7 mouse cellular contexts compared by ENCODE assay signal in the genomic region with DNA sequence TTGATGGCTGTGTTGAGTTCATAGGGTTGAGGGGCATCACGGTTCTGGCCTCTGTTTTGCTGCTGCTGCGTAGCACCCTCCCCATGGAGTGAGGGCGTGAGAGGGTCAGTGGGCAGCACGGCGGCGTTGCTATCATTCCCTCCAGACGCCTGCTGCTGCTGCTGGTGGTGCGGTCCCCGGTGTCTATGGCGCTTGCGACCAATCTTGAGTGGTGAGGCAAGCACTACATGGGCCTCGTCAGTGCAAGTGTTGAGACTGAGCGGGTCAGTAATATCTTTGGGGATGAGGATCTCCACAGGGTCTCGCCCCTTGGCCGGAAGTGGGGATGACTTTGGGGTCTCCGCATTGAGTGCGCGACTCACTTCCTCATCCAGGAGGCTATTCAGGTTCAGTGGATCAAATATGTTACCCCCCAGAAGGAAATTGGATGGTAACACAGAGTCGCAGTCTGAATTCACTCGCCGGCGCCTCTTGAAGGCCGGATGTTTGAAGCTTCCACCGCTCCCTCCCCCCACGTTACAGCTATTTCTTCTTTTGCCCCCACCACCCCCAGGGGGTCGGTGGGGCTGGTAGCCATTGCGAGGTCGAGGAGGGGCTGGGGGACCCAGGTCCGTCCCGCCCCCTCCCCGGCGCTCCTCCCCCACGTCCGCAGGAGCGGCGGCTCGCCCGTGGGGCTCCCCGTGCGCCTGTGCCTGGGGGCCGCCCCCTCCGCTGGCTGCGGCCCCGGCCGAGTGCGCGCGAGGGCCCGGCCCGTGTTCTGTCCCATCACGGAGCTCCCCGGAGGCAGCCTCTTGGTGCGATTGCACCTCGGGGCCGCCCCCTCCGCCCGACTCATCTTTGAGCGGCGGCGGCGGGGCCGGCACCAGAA. TPM values are rescaled to one million over a fixed set of nuclear protein-coding genes. Genes with fewer than 3 reads are reported as not detected.
DNase-seq lines count a peak whose midpoint lies in the region; ATAC-seq and TF ChIP-seq lines count a peak whose summit lies in the region.

No protein-coding gene starts in this region.

- H3K4me1 ChIP-seq in thymus, adult 2 months (replicated peaks; ENCODE audit: control insufficient read depth, insufficient read depth, low read length), result peaks cover 25% of the 10 kb centered on the region
- H3K4me1 ChIP-seq in forebrain, embryonic 16.5 days (replicated peaks; ENCODE audit: control insufficient read depth, insufficient read depth, low read length), result peaks cover 40% of the 10 kb centered on the region
- H3K4me1 ChIP-seq in intestine, embryonic 15.5 days (replicated peaks), result peaks cover 34% of the 10 kb centered on the region
- peaks cover 24% of the 10 kb centered on the region for H3K4me1 ChIP-seq in liver, postnatal 0 days (ENCODE audit: insufficient read depth)
- H3K4me1 ChIP-seq in neural tube, embryonic 15.5 days, result peaks cover 53% of the 10 kb centered on the region

- peak overlapping the region; percentile 84 for H3K27ac ChIP-seq in thymus, adult 2 months (ENCODE audit: control insufficient read depth, insufficient read depth, low read length)
- H3K27ac ChIP-seq in forebrain, embryonic 16.5 days (ENCODE audit: low read length), result peak overlapping the region; percentile 96
- peak overlapping the region; percentile 99 for H3K27ac ChIP-seq in intestine, embryonic 15.5 days
- peak overlapping the region; percentile 100 for H3K27ac ChIP-seq in liver, postnatal 0 days (ENCODE audit: low read depth)
- H3K27ac ChIP-seq in neural tube, embryonic 15.5 days (replicated peaks), result peak overlapping the region; percentile 99

- TF ChIP-seq POLR2A in thymus, adult 2 months (IDR thresholded peaks at IDR 0.05; ENCODE audit: control insufficient read depth, extremely low read depth, insufficient read depth, low read length, poor library complexity), result no peak

- TF ChIP-seq EP300 in liver, postnatal 0 days (IDR thresholded peaks at IDR 0.05; ENCODE audit: low read depth), result no peak

- WGBS in thymus, adult 2 months, result 3% methylated on average over 59 of the region's 62 CpGs
- 4% methylated on average over 56 of the region's 62 CpGs for WGBS in forebrain, embryonic 16.5 days
- 2% methylated on average over 50 of the region's 62 CpGs for WGBS in intestine, embryonic 15.5 days
- 2% methylated on average over 49 of the region's 62 CpGs for WGBS in liver, postnatal 0 days (ENCODE audit: insufficient replicate concordance)
- 2% methylated on average over 61 of the region's 62 CpGs for WGBS in neural tube, embryonic 15.5 days

- no peaks in the 10 kb centered on the region for H3K27me3 ChIP-seq in thymus, adult 2 months (ENCODE audit: control insufficient read depth, insufficient read depth, low read length)
- H3K27me3 ChIP-seq in forebrain, embryonic 16.5 days (replicated peaks; ENCODE audit: control insufficient read depth, insufficient read depth, low read length), result peaks cover 6% of the 10 kb centered on the region; the same call in 1 of the 2 replicates
- H3K27me3 ChIP-seq in intestine, embryonic 15.5 days (replicated peaks), result no peaks in the 10 kb centered on the region
- H3K27me3 ChIP-seq in liver, postnatal 0 days (ENCODE audit: insufficient read depth, low read length), result no peaks in the 10 kb centered on the region
- H3K27me3 ChIP-seq in neural tube, embryonic 15.5 days (replicated peaks), result no peaks in the 10 kb centered on the region

- peak overlapping the region; percentile 89 for H3K4me2 ChIP-seq in forebrain, embryonic 16.5 days (ENCODE audit: low read length)
- H3K4me2 ChIP-seq in intestine, embryonic 15.5 days (replicated peaks), result peak overlapping the region; percentile 83
- peak overlapping the region; percentile 83 for H3K4me2 ChIP-seq in liver, postnatal 0 days (ENCODE audit: low read depth, low read length)
- H3K4me2 ChIP-seq in neural tube, embryonic 15.5 days, result peak overlapping the region; percentile 92

- peak overlapping the region; percentile 64 for H3K4me3 ChIP-seq in thymus, adult 2 months (ENCODE audit: control insufficient read depth, insufficient read depth, low read length)
- peak overlapping the region; percentile 81 for H3K4me3 ChIP-seq in forebrain, embryonic 16.5 days (replicated peaks; ENCODE audit: low read length)
- H3K4me3 ChIP-seq in intestine, embryonic 15.5 days (replicated peaks), result peak overlapping the region; percentile 88
- peak overlapping the region; percentile 73 for H3K4me3 ChIP-seq in liver, postnatal 0 days (ENCODE audit: low read depth, low read length)
- peak overlapping the region; percentile 69 for H3K4me3 ChIP-seq in neural tube, embryonic 15.5 days (replicated peaks)

- H3K36me3 ChIP-seq in thymus, adult 2 months (ENCODE audit: control insufficient read depth, insufficient read depth, low read length), result peaks cover 15% of the 10 kb centered on the region
- H3K36me3 ChIP-seq in forebrain, embryonic 16.5 days (ENCODE audit: control insufficient read depth, insufficient read depth), result peaks cover 14% of the 10 kb centered on the region
- H3K36me3 ChIP-seq in intestine, embryonic 15.5 days, result peaks cover 20% of the 10 kb centered on the region
- peaks cover 41% of the 10 kb centered on the region for H3K36me3 ChIP-seq in liver, postnatal 0 days (replicated peaks; ENCODE audit: insufficient read depth, low read length)
- peaks cover 34% of the 10 kb centered on the region for H3K36me3 ChIP-seq in neural tube, embryonic 15.5 days

- peak; percentile 11 for ATAC-seq in forebrain, embryonic 16.5 days
- peak; percentile 21; the same call in 1 of the 2 replicates for ATAC-seq in intestine, embryonic 15.5 days
- ATAC-seq in liver, postnatal 0 days, result peak; percentile 7; the same call in 1 of the 2 replicates
- ATAC-seq in neural tube, embryonic 15.5 days (ENCODE audit: low FRiP score), result peak; percentile 12

- TF ChIP-seq CTCF in thymus, adult 2 months (IDR thresholded peaks at IDR 0.05; ENCODE audit: borderline replicate concordance, control insufficient read depth, extremely low read depth, insufficient read depth, low read length, poor library complexity), result no peak
- no peak for TF ChIP-seq CTCF in liver, postnatal 0 days (IDR thresholded peaks at IDR 0.05; ENCODE audit: low read depth)

- no peak for DNase-seq in thymus, adult 2 months
- no peak for DNase-seq in thymus, postnatal 25 days
- peak; percentile 59 for DNase-seq in adrenal gland, postnatal 25 days
- peak; percentile 47 for DNase-seq in liver, postnatal 0 days

- peak overlapping the region; percentile 91 for H3K9ac ChIP-seq in forebrain, embryonic 16.5 days (replicated peaks; ENCODE audit: low read depth, low read length)
- H3K9ac ChIP-seq in intestine, embryonic 15.5 days, result peak overlapping the region; percentile 95
- peak overlapping the region; percentile 83 for H3K9ac ChIP-seq in liver, postnatal 0 days (replicated peaks)
- H3K9ac ChIP-seq in neural tube, embryonic 15.5 days (replicated peaks), result peak overlapping the region; percentile 79

- H3K9me3 ChIP-seq in forebrain, embryonic 16.5 days (ENCODE audit: control insufficient read depth, low read length), result no peaks in the 10 kb centered on the region
- H3K9me3 ChIP-seq in intestine, embryonic 15.5 days, result no peaks in the 10 kb centered on the region
- no peaks in the 10 kb centered on the region for H3K9me3 ChIP-seq in liver, postnatal 0 days (ENCODE audit: low read length)
- no peaks in the 10 kb centered on the region for H3K9me3 ChIP-seq in neural tube, embryonic 15.5 days (replicated peaks)

RNA-seq across cellular contexts. Expression of a gene that starts 2.1 kb away (rescaled TPM):
- 81.9 and 87.5 TPM in 2 replicates for polyA plus RNA-seq in thymus, adult 2 months (2012; rRNA removed)
- 58.3 and 66.5 TPM in 2 replicates for total RNA-seq in adrenal gland, postnatal 25 days (2021)
- 10.2 and 11.9 TPM in 2 replicates for polyA plus RNA-seq in forebrain, embryonic 16.5 days (2015; fragmentation: Nextera tagmentation; extraction: Ambion mirVana)
- 8.9 and 9.2 TPM in 2 replicates for polyA plus RNA-seq in intestine, embryonic 15.5 days (2015; fragmentation: Nextera tagmentation; extraction: Ambion mirVana)
- 4.7 and 5.0 TPM in 2 replicates for polyA plus RNA-seq in liver, postnatal 0 days (2015; fragmentation: Nextera tagmentation; extraction: Ambion mirVana)
- 10.0 and 12.7 TPM in 2 replicates for polyA plus RNA-seq in neural tube, embryonic 15.5 days (2015; fragmentation: Nextera tagmentation; extraction: Ambion mirVana)

RNA-seq across cellular contexts. Expression of a gene that starts 2.2 kb away (rescaled TPM):
- polyA plus RNA-seq in thymus, adult 2 months (2012; rRNA removed), result 4.6 TPM in 2 replicates
- 3.6 and 5.2 TPM in 2 replicates for total RNA-seq in adrenal gland, postnatal 25 days (2021)
- polyA plus RNA-seq in forebrain, embryonic 16.5 days (2015; fragmentation: Nextera tagmentation; extraction: Ambion mirVana), result 11.1 and 11.2 TPM in 2 replicates
- polyA plus RNA-seq in intestine, embryonic 15.5 days (2015; fragmentation: Nextera tagmentation; extraction: Ambion mirVana), result 13.6 and 15.6 TPM in 2 replicates
- polyA plus RNA-seq in liver, postnatal 0 days (2015; fragmentation: Nextera tagmentation; extraction: Ambion mirVana), result 1.5 and 1.9 TPM in 2 replicates
- 14.9 and 17.0 TPM in 2 replicates for polyA plus RNA-seq in neural tube, embryonic 15.5 days (2015; fragmentation: Nextera tagmentation; extraction: Ambion mirVana)

RNA-seq across cellular contexts. Expression of a gene that starts 6.7 kb away (rescaled TPM):
- polyA plus RNA-seq in thymus, adult 2 months (2012; rRNA removed), result 101 and 120 TPM in 2 replicates
- 30.9 and 34.0 TPM in 2 replicates for total RNA-seq in adrenal gland, postnatal 25 days (2021)
- polyA plus RNA-seq in forebrain, embryonic 16.5 days (2015; fragmentation: Nextera tagmentation; extraction: Ambion mirVana), result 28.7 and 34.4 TPM in 2 replicates
- polyA plus RNA-seq in intestine, embryonic 15.5 days (2015; fragmentation: Nextera tagmentation; extraction: Ambion mirVana), result 22.3 and 22.7 TPM in 2 replicates
- polyA plus RNA-seq in liver, postnatal 0 days (2015; fragmentation: Nextera tagmentation; extraction: Ambion mirVana), result 13.4 and 18.1 TPM in 2 replicates
- polyA plus RNA-seq in neural tube, embryonic 15.5 days (2015; fragmentation: Nextera tagmentation; extraction: Ambion mirVana), result 38.2 and 42.3 TPM in 2 replicates

RNA-seq across cellular contexts. Expression of a gene that starts 39.9 kb away (rescaled TPM):
- polyA plus RNA-seq in thymus, adult 2 months (2012; rRNA removed), result 670 and 672 TPM in 2 replicates
- total RNA-seq in adrenal gland, postnatal 25 days (2021), result 86.0 and 104 TPM in 2 replicates
- polyA plus RNA-seq in forebrain, embryonic 16.5 days (2015; fragmentation: Nextera tagmentation; extraction: Ambion mirVana), result 69.1 and 72.2 TPM in 2 replicates
- 117 and 118 TPM in 2 replicates for polyA plus RNA-seq in intestine, embryonic 15.5 days (2015; fragmentation: Nextera tagmentation; extraction: Ambion mirVana)
- 65.3 and 65.9 TPM in 2 replicates for polyA plus RNA-seq in liver, postnatal 0 days (2015; fragmentation: Nextera tagmentation; extraction: Ambion mirVana)
- 110 and 134 TPM in 2 replicates for polyA plus RNA-seq in neural tube, embryonic 15.5 days (2015; fragmentation: Nextera tagmentation; extraction: Ambion mirVana)

RNA-seq across cellular contexts. Expression of a gene that starts 44.0 kb away (rescaled TPM):
- polyA plus RNA-seq in thymus, adult 2 months (2012; rRNA removed), result 97.2 and 110 TPM in 2 replicates
- 3.0 and 5.6 TPM in 2 replicates for total RNA-seq in adrenal gland, postnatal 25 days (2021)
- polyA plus RNA-seq in forebrain, embryonic 16.5 days (2015; fragmentation: Nextera tagmentation; extraction: Ambion mirVana), result 52.3 and 59.8 TPM in 2 replicates
- 2.3 and 2.8 TPM in 2 replicates for polyA plus RNA-seq in intestine, embryonic 15.5 days (2015; fragmentation: Nextera tagmentation; extraction: Ambion mirVana)
- polyA plus RNA-seq in liver, postnatal 0 days (2015; fragmentation: Nextera tagmentation; extraction: Ambion mirVana), result 0.11 and 0.18 TPM in 2 replicates
- polyA plus RNA-seq in neural tube, embryonic 15.5 days (2015; fragmentation: Nextera tagmentation; extraction: Ambion mirVana), result 32.7 and 41.3 TPM in 2 replicates

Comparison
In these comparisons a context has a peak if more than half of its experiments do, and no peak if none do; other contexts are left out.
1. DNase-seq: peak in adrenal gland, postnatal 25 days (single experiment) and liver, postnatal 0 days (single experiment); none in thymus, adult 2 months (single experiment) and thymus, postnatal 25 days (single experiment).
2. Peak in every context shown above with its lines, with median percentiles within 50 percentile points of each other: H3K27ac ChIP-seq, H3K4me3 ChIP-seq, ATAC-seq, H3K4me2 ChIP-seq and H3K9ac ChIP-seq.